Mouse (Mus musculus): Measurements from ENCODE around the gene Slc26a10.

The Slc26a10 gene

GRCm38 (mm10) chr10:127174170-127174569 lies 6.3 kb downstream of the Slc26a10 start:
- Histone ChIP-seq H3K9me3 (ENCODE audit: low read length) (no peaks in the 10 kb centered on the region), H3K4me1 (replicated peaks; ENCODE audit: low read depth, low read length) (peaks cover 72% of the 10 kb centered on the region), H3K36me3 (ENCODE audit: insufficient read depth, low read length) (no peaks in the 10 kb centered on the region), H3K27me3 (ENCODE audit: insufficient read depth, low read length) (peaks cover 29% of the 10 kb centered on the region), H3K4me3 (replicated peaks; ENCODE audit: low read length) (no peak overlapping the region)
- TF ChIP-seq CTCF (conservative IDR thresholded peaks at IDR 0.05; ENCODE audit: low read length) (no peak), POU5F1 (IDR thresholded peaks at IDR 0.05; ENCODE audit: borderline replicate concordance, low read length) (no peak), NANOG (IDR thresholded peaks at IDR 0.05; ENCODE audit: borderline replicate concordance, low read length) (no peak)

GRCm38 (mm10) chr10:127173148-127174065 lies 7.0 kb downstream of the Slc26a10 start:
- H3K9me3 ChIP-seq (ENCODE audit: low read length) = no peaks in the 10 kb centered on the region
- peaks cover 29% of the 10 kb centered on the region for H3K27me3 ChIP-seq (ENCODE audit: insufficient read depth, low read length)
- no peak for TF ChIP-seq NANOG (IDR thresholded peaks at IDR 0.05; ENCODE audit: borderline replicate concordance, low read length)
- TF ChIP-seq CTCF (conservative IDR thresholded peaks at IDR 0.05; ENCODE audit: low read length) = no peak
- no peak for TF ChIP-seq POU5F1 (IDR thresholded peaks at IDR 0.05; ENCODE audit: borderline replicate concordance, low read length)
- peaks cover 67% of the 10 kb centered on the region for H3K4me1 ChIP-seq (replicated peaks; ENCODE audit: low read depth, low read length)
- no peaks in the 10 kb centered on the region for H3K36me3 ChIP-seq (ENCODE audit: insufficient read depth, low read length)
- H3K4me3 ChIP-seq (replicated peaks; ENCODE audit: low read length) = no peak overlapping the region

GRCm38 (mm10) chr10:127171631-127172200 lies 8.7 kb downstream of the Slc26a10 start:
- peaks cover 39% of the 10 kb centered on the region for H3K27me3 ChIP-seq (ENCODE audit: insufficient read depth, low read length)
- H3K9me3 ChIP-seq (ENCODE audit: low read length) = no peaks in the 10 kb centered on the region
- H3K4me3 ChIP-seq (replicated peaks; ENCODE audit: low read length) = 0 out of 2 replicates have a peak overlapping the region, but pooled peaks have one; percentile 78
- no peaks in the 10 kb centered on the region for H3K36me3 ChIP-seq (ENCODE audit: insufficient read depth, low read length)
- TF ChIP-seq NANOG (IDR thresholded peaks at IDR 0.05; ENCODE audit: borderline replicate concordance, low read length) (no peak), CTCF (conservative IDR thresholded peaks at IDR 0.05; ENCODE audit: low read length) (no peak), POU5F1 (IDR thresholded peaks at IDR 0.05; ENCODE audit: borderline replicate concordance, low read length) (no peak)
- H3K4me1 ChIP-seq (replicated peaks; ENCODE audit: low read depth, low read length) = peaks cover 65% of the 10 kb centered on the region

DNA sequence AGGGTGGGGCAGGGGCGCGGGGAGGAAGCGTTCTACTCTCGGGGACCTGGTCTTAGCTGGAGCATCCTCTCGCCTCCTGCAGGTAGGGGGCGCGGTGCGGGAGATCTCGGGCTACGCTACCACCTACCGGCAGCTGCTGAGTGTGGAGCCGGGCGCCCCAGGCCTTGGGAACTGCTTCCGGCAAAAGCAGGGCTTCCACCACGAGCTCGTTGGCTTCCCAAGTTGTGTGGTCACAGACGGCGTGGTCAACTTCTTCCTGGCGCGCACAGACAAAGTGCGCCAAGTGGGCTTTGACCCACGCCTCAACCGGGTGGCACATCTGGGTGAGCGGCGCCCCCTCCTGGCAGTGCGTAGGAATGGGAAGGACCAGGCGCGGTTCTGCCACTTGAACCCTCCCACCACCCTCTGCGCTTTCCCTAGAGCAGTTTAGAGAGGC lies 9.6 kb downstream of the Slc26a10 start:
- H3K27me3 ChIP-seq (ENCODE audit: insufficient read depth, low read length) = peaks cover 48% of the 10 kb centered on the region
- TF ChIP-seq NANOG (IDR thresholded peaks at IDR 0.05; ENCODE audit: borderline replicate concordance, low read length) (no peak), POU5F1 (IDR thresholded peaks at IDR 0.05; ENCODE audit: borderline replicate concordance, low read length) (no peak), CTCF (conservative IDR thresholded peaks at IDR 0.05; ENCODE audit: low read length) (peak; percentile 88)
- H3K4me3 ChIP-seq (replicated peaks; ENCODE audit: low read length) = peak overlapping the region; percentile 78

GRCm38 (mm10) chr10:127170002-127170401 lies 10.4 kb downstream of the Slc26a10 start:
- peaks cover 63% of the 10 kb centered on the region for H3K4me1 ChIP-seq (replicated peaks; ENCODE audit: low read depth, low read length)
- TF ChIP-seq CTCF (conservative IDR thresholded peaks at IDR 0.05; ENCODE audit: low read length) (peak; percentile 24), POU5F1 (IDR thresholded peaks at IDR 0.05; ENCODE audit: borderline replicate concordance, low read length) (no peak), NANOG (IDR thresholded peaks at IDR 0.05; ENCODE audit: borderline replicate concordance, low read length) (no peak)
- no peaks in the 10 kb centered on the region for H3K36me3 ChIP-seq (ENCODE audit: insufficient read depth, low read length)
- H3K27me3 ChIP-seq (ENCODE audit: insufficient read depth, low read length) = peaks cover 56% of the 10 kb centered on the region
- peak overlapping the region; percentile 78 for H3K4me3 ChIP-seq (replicated peaks; ENCODE audit: low read length)
- H3K9me3 ChIP-seq (ENCODE audit: low read length) = no peaks in the 10 kb centered on the region

More for the DNA sequence above, 9.6 kb downstream of the Slc26a10 start:
- H3K4me1 ChIP-seq (replicated peaks; ENCODE audit: low read depth, low read length) = peaks cover 65% of the 10 kb centered on the region
- H3K9me3 ChIP-seq (ENCODE audit: low read length) = no peaks in the 10 kb centered on the region
- no peaks in the 10 kb centered on the region for H3K36me3 ChIP-seq (ENCODE audit: insufficient read depth, low read length)

DNA sequence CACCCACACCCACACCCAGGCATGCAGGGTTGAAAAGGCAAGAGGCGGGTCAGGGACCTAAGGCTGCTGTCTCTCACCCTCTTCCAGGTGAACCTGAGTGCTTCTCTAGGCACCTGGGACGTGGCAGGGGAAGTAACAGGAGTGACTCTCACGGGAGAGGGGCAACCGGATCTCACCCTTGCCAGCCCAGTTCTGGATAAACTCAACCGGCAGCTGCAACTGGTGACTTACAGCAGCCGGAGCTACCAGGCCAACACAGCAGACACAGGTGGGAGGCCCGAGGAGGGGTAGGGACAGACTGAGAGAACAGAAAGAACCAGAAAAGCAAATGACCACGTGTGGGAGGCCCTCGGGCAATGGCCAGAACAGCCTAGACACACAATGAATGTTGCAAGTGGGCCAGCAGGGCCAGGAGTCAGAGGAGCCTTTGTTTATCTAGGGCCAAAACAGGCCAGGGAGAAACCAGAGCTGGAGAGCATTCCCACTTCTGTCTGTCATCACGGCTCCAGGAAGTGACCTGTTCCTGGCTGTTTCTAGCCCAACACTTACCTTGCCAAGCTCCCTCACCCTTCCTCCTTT lies 12.7 kb downstream of the Slc26a10 start:
- Histone ChIP-seq H3K27me3 (ENCODE audit: insufficient read depth, low read length) (peaks cover 74% of the 10 kb centered on the region), H3K4me3 (replicated peaks; ENCODE audit: low read length) (no peak overlapping the region)
- TF ChIP-seq CTCF (conservative IDR thresholded peaks at IDR 0.05; ENCODE audit: low read length) = no peak
- TF ChIP-seq NANOG (IDR thresholded peaks at IDR 0.05; ENCODE audit: borderline replicate concordance, low read length) = no peak
- TF ChIP-seq POU5F1 (IDR thresholded peaks at IDR 0.05; ENCODE audit: borderline replicate concordance, low read length) = no peak

DNA sequence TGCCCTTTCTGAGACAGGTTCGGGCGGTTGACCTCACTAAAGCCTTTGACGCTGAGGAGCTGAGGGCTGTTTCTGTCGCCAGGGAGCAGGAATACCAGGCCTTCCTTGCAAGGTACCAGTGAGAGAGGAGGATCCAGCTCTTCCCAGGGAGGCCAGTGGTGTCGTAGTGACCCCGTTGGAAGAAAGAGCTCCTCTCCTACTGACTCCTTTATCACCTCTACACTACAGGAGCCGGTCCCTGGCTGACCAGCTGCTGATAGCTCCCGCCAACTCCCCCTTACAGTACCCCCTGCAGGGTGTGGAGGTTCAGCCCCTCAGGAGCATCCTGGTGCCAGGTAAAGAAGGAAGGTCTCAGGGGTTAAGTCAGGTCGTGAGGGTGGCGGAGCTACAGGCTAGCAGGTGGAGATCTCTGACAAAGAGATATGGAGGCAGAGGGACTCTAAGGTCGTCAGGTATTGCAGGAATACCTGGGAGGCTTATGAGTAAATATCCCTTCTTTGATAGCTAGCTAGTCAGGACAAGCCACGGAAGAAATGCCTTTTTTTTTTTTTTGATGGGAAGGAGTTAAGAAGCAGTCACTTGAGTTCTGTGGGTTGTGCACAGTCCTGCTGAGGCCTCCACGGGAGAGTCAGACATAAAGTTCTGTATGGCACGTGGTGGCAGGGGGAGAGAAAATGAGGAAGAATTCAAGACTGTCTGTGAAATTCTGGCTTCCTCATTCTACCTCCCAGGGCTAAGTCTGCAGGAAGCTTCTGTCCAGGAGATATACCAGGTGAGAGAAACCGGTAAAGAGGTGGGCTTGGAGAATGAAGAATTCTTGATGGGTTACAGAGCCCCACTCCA lies 13.5 kb downstream of the Slc26a10 start:
- peaks cover 67% of the 10 kb centered on the region for H3K4me1 ChIP-seq (replicated peaks; ENCODE audit: low read depth, low read length)
- H3K4me3 ChIP-seq (replicated peaks; ENCODE audit: low read length) = peak overlapping the region; percentile 86
- no peaks in the 10 kb centered on the region for H3K36me3 ChIP-seq (ENCODE audit: insufficient read depth, low read length)
- TF ChIP-seq POU5F1 (IDR thresholded peaks at IDR 0.05; ENCODE audit: borderline replicate concordance, low read length) (no peak), CTCF (conservative IDR thresholded peaks at IDR 0.05; ENCODE audit: low read length) (no peak), NANOG (IDR thresholded peaks at IDR 0.05; ENCODE audit: borderline replicate concordance, low read length) (no peak)
- no peaks in the 10 kb centered on the region for H3K9me3 ChIP-seq (ENCODE audit: low read length)
- peaks cover 72% of the 10 kb centered on the region for H3K27me3 ChIP-seq (ENCODE audit: insufficient read depth, low read length)

More for the DNA sequence above, 12.7 kb downstream of the Slc26a10 start:
- no peaks in the 10 kb centered on the region for H3K36me3 ChIP-seq (ENCODE audit: insufficient read depth, low read length)
- H3K4me1 ChIP-seq (replicated peaks; ENCODE audit: low read depth, low read length) = peaks cover 66% of the 10 kb centered on the region
- H3K9me3 ChIP-seq (ENCODE audit: low read length) = no peaks in the 10 kb centered on the region
